Mouse (Mus musculus) E14TG2a.4 (cell line): ENCODE results near the gene Ears2.
A peak's percentile ranks its signal among the peaks of the same experiment; 100 is the strongest.

ENCODE experiments used
- H3K27me3 ChIP-seq: 2 replicates; pipeline ENCODE4 v1.6.1; 2014; ENCODE audit warnings: low read length, control low read depth; ENCODE audit not compliant: insufficient read depth
- H3K36me3 ChIP-seq: 2 replicates; pipeline ENCODE4 v1.6.1; 2014; ENCODE audit warnings: low read length, control low read depth; ENCODE audit not compliant: insufficient read depth
- H3K4me1 ChIP-seq: replicated peaks from 2 replicates; pipeline ENCODE4 v1.6.1; 2014; ENCODE audit warnings: low read depth, low read length, control low read depth
- H3K4me3 ChIP-seq: replicated peaks from 2 replicates; pipeline ENCODE4 v1.5.1; 2014; ENCODE audit warnings: mild to moderate bottlenecking, low read length
- H3K9me3 ChIP-seq: 2 replicates; pipeline ENCODE4 v1.6.1; 2014; ENCODE audit warnings: low read length, control low read depth
- CTCF ChIP-seq: conservative IDR thresholded peaks from 2 replicates; pipeline ENCODE4 v1.5.1; 2014; ENCODE audit warnings: low read length
- NANOG ChIP-seq: IDR thresholded peaks from 2 replicates; pipeline ENCODE4 v1.6.1; 2014; ENCODE audit warnings: borderline replicate concordance, low read length, mixed read lengths
- POU5F1 ChIP-seq: IDR thresholded peaks from 2 replicates; pipeline ENCODE4 v1.6.1; 2014; ENCODE audit warnings: low read length, borderline replicate concordance

Ears2 gene

DNA sequence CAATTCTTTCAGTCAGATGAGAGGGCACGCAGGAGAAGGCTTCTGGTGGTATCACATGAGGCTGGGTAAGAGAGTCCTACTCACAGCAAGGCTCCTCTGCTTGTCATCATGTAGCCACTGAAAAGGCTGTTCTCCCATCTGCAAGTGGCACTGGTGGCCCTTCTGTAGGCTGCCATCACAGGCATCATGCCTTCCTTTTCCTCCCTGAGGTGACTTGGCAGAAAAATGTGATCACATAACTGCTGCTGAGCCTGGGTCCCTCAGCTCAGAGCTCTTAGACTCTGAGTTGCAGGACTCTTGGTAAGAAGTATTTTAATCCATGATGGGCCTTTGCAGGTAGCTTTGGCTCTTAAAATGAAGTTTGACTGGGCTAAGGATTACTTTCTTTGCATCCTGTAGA, 14.0 kb upstream of the Ears2 start:
- no peak for TF ChIP-seq POU5F1
- TF ChIP-seq CTCF, result no peak
- TF ChIP-seq NANOG, result no peak
- H3K27me3 ChIP-seq, result no peaks in the 10 kb centered on the region
- no peaks in the 10 kb centered on the region for H3K9me3 ChIP-seq
- H3K36me3 ChIP-seq, result peaks cover 93% of the 10 kb centered on the region
- no peak overlapping the region for H3K4me3 ChIP-seq
- H3K4me1 ChIP-seq, result 0 out of 2 replicates have a peak, but pooled peaks cover 5% of the 10 kb centered on the region

GRCm38 (mm10) chr7:122079798-122080554, 12.9 kb upstream of the Ears2 start:
- no peaks in the 10 kb centered on the region for H3K9me3 ChIP-seq
- TF ChIP-seq POU5F1 (no peak), NANOG (no peak), CTCF (no peak)
- no peaks in the 10 kb centered on the region for H3K27me3 ChIP-seq
- H3K4me3 ChIP-seq, result no peak overlapping the region
- H3K36me3 ChIP-seq, result peaks cover 93% of the 10 kb centered on the region
- 0 out of 2 replicates have a peak, but pooled peaks cover under 1% of the 10 kb centered on the region for H3K4me1 ChIP-seq

DNA sequence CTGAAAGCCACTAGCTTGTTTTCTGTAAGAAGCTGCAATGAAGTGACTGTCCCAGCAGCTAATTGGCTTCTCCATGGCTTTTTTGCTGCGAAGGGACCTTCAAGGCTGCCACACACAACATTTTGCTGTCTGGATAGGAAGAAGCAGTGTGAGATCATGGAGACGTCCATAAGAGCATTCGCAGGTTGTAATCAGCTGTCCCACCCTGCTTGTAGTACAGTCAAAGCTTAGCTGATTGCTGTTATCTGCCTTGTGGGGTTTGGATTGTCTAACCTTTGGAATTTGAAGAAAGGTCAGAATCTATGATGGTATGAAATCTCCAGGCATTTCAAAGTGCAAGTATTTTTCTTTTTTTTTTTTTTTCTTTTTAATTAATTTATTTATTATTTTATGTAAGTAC, 7.3 kb upstream of the Ears2 start:
- Histone ChIP-seq H3K9me3 (no peaks in the 10 kb centered on the region), H3K4me3 (no peak overlapping the region), H3K36me3 (peaks cover 100% of the 10 kb centered on the region), H3K27me3 (no peaks in the 10 kb centered on the region), H3K4me1 (peaks cover 14% of the 10 kb centered on the region)
- TF ChIP-seq NANOG, result no peak
- TF ChIP-seq CTCF, result no peak
- no peak for TF ChIP-seq POU5F1

- H3K4me3 ChIP-seq, result peak overlapping the region; percentile 100
- no peaks in the 10 kb centered on the region for H3K9me3 ChIP-seq
- no peaks in the 10 kb centered on the region for H3K27me3 ChIP-seq
- peaks cover 55% of the 10 kb centered on the region for H3K36me3 ChIP-seq
- TF ChIP-seq POU5F1, result no peak
- no peak for TF ChIP-seq NANOG
- no peak for TF ChIP-seq CTCF
- H3K4me1 ChIP-seq, result peaks cover 50% of the 10 kb centered on the region
Observed at GRCm38 (mm10) chr7:122067517-122068381, 686 bp upstream of the Ears2 start.

DNA sequence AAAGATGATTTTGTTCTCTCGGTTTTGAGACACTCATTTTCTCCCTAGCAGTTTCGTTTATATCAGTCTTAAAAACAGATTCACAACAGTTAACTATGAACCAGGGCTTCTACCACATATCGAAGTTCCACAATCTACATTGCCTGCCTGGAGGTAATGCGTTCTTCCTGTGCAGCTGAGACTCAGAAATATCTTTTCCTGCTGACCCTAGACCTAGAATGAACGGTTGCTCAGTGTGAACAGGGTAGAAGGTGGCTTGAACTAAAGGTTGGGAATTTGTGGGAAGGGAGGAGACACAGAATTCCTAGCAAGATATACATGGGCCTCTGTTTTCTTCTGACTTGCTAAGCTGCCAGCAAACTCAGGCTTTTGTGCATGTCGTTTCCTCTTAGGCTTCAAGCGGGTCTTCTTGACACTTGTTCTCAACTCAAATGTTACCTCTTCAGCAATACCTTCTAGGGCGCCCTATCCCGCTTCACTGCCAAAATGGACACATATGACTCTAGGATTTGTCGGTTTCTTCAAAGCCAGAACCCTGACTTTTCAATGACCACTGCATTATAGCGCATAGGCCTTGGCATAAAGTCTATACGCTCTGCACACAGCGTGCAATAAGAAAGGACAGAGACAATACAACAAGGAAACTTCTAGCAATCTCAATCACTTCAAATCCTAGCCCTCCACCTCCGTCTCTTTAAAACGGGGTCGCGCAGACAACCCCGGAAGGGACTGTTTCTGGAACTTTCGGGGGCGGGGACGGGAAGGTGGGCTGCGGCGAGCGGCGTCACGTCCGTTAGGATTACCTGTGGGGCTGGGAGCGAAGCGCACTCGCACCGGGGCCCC, 740 bp downstream of the Ears2 start:
- no peaks in the 10 kb centered on the region for H3K9me3 ChIP-seq
- H3K4me1 ChIP-seq, result peaks cover 50% of the 10 kb centered on the region
- TF ChIP-seq NANOG, result no peak
- no peak for TF ChIP-seq POU5F1
- no peak for TF ChIP-seq CTCF
- peaks cover 54% of the 10 kb centered on the region for H3K36me3 ChIP-seq
- peak overlapping the region; percentile 100 for H3K4me3 ChIP-seq
- no peaks in the 10 kb centered on the region for H3K27me3 ChIP-seq

GRCm38 (mm10) chr7:122065656-122066055, 1.4 kb downstream of the Ears2 start:
- no peak for TF ChIP-seq CTCF
- TF ChIP-seq POU5F1, result no peak
- no peak for TF ChIP-seq NANOG
- no peaks in the 10 kb centered on the region for H3K27me3 ChIP-seq
- H3K4me3 ChIP-seq, result peak overlapping the region; percentile 100; the same call in 1 of the 2 replicates
- peaks cover 48% of the 10 kb centered on the region for H3K4me1 ChIP-seq
- H3K9me3 ChIP-seq, result no peaks in the 10 kb centered on the region
- peaks cover 49% of the 10 kb centered on the region for H3K36me3 ChIP-seq

DNA sequence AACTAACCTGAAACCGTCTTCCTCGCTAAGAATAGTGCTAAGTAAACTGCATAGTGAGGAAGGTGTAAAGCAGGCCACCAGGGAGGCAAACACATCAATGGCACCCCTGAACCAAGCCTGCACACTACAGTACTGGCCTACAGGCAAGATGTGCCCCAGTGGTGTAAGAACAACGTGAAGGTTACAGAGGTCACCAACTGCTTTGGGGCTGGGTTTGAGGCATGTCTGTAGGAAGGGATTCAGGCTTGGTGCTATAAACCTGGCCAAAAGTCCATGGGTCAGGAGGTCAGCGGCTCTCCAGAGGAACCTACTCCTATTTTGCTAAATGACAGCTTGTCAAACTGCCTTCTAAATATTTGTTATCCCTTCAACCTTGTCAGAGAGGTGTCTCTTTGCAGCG, 10.4 kb downstream of the Ears2 start:
- Histone ChIP-seq H3K4me3 (no peak overlapping the region), H3K4me1 (peaks cover 3% of the 10 kb centered on the region; the same call in 1 of the 2 replicates), H3K27me3 (no peaks in the 10 kb centered on the region), H3K9me3 (peaks cover 4% of the 10 kb centered on the region; the same call in 1 of the 2 replicates), H3K36me3 (peaks cover 86% of the 10 kb centered on the region)
- TF ChIP-seq NANOG, result no peak
- no peak for TF ChIP-seq CTCF

DNA sequence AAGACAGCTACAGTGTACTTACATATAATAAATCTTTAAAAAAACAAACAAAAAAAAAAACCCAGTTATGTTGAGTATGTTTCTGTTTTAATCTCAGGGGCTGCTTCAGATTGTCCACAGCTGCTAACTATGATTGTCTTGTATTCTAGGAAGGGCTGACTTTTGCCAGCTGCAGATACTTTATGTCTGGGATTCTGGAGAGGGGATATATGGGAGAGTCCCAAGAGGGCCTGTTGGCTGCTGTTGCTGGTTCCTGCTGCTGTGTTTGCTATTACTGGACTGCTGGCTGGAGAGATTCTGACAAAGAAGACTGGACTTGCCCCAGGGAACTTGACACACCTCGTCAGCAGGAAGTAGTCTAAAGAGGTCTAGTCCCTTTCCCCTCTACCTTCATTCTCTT, 16.2 kb downstream of the Ears2 start:
- Histone ChIP-seq H3K9me3 (peaks cover 11% of the 10 kb centered on the region), H3K36me3 (peaks cover 89% of the 10 kb centered on the region), H3K27me3 (no peaks in the 10 kb centered on the region), H3K4me1 (peaks cover 3% of the 10 kb centered on the region; the same call in 1 of the 2 replicates), H3K4me3 (no peak overlapping the region)
- TF ChIP-seq POU5F1, result no peak
- no peak for TF ChIP-seq NANOG
- TF ChIP-seq CTCF, result no peak
